Mouse (Mus musculus) hindbrain, embryonic 11.5 days (tissue): ENCODE measurements around the gene Dcst2. TPM values are rescaled to one million over a fixed set of nuclear protein-coding genes. Genes with fewer than 3 reads are reported as not detected.
A peak's percentile ranks its signal among the peaks of the same experiment; 100 is the strongest.

Source experiments
- ATAC-seq: fragments of 200-750 bp; cut with Nextera tagmentation; 2 replicates; pipeline ENCODE4 v1.8.0; 2017; ENCODE audit warnings: mild to moderate bottlenecking, moderate TSS enrichment, moderate library complexity; ENCODE audit not compliant: low FRiP score
- DNase-seq: peaks from one replicate; pipeline ENCODE4 v3.0.0-alpha.2; 2015; ENCODE audit warnings: low spot score
- H3K27ac ChIP-seq: fragments of 300-500 bp; sonication (generic); 2 replicates; pipeline ENCODE4 v1.5.1; 2014; ENCODE audit warnings: mild to moderate bottlenecking, low read depth, low read length
- H3K27me3 ChIP-seq: fragments of 300-500 bp; sonication (generic); 2 replicates; pipeline ENCODE4 v1.6.1; 2014; ENCODE audit warnings: mild to moderate bottlenecking, low read length, moderate library complexity, mixed read lengths; ENCODE audit not compliant: control insufficient read depth, insufficient read depth
- H3K36me3 ChIP-seq: fragments of 300-500 bp; sonication (generic); 2 replicates; pipeline ENCODE4 v1.6.1; 2014; ENCODE audit warnings: mild to moderate bottlenecking, low read length, moderate library complexity, mixed read lengths; ENCODE audit not compliant: control insufficient read depth, insufficient read depth
- H3K4me1 ChIP-seq: fragments of 300-500 bp; sonication (generic); replicated peaks from 2 replicates; pipeline ENCODE4 v1.6.1; 2014; ENCODE audit warnings: low read length, mixed read lengths; ENCODE audit not compliant: control insufficient read depth, insufficient read depth
- H3K4me2 ChIP-seq: fragments of 300-500 bp; sonication (generic); replicated peaks from 2 replicates; pipeline ENCODE4 v1.6.1; 2014; ENCODE audit warnings: mild to moderate bottlenecking, low read depth, low read length
- H3K4me3 ChIP-seq: fragments of 300-500 bp; sonication (generic); 2 replicates; pipeline ENCODE4 v1.5.1; 2014; ENCODE audit warnings: low read depth, low read length
- H3K9ac ChIP-seq: fragments of 300-500 bp; sonication (generic); 2 replicates; pipeline ENCODE4 v1.6.1; 2014; ENCODE audit warnings: low read depth, low read length
- H3K9me3 ChIP-seq: fragments of 300-500 bp; sonication (generic); 2 replicates; pipeline ENCODE4 v1.6.1; 2016; ENCODE audit warnings: low read length; ENCODE audit not compliant: control insufficient read depth
- WGBS: fragments of 180-500 bp; shearing (Covaris S2); extraction: QIAGEN DNeasy Blood & Tissue Kit; methylation state at CpG from one replicate; pipeline ENCODE4 v1.1.7; 2014; 5-methylcytosine and 5-hydroxymethylcytosine counted together
- polyA plus RNA-seq: library from polyadenylated mRNA; unstranded; fragments of >200 nt; fragmentation: Nextera tagmentation; extraction: Ambion mirVana; gene quantifications from 2 replicates; pipeline ENCODE4 v1.2.1, GENCODE M21; 2014

Gene Dcst2
- polyA plus RNA-seq, 1 experiment from 2014 or later = 0.14 TPM

DNA sequence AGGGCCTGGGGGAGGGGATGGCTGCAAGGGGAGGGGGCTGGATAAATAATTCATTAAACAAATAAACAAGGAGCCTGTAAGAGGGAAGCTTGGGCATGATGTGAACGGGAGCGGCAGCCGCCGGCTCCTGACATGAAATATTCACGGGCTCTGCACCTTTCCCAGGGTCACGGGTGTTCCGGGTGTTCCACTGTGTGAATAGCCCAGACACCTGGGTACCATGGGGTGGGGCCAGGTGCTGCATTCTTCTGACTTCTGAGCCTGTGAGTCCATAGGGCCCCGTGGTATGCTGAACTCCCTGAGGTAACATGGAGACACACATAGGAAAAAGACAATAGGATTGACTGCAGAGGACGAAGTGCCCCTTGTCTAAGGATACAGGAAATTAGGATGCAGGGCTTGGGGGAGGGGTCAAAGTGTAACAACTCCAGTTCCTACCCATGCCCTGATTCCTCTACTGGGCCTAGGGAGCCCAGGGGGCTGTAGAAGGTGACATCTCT, 34.4 kb upstream of the Dcst2 start:
- Histone ChIP-seq H3K9ac (no peak overlapping the region), H3K4me2 (no peak overlapping the region), H3K27ac (peak overlapping the region; percentile 49), H3K36me3 (no peaks in the 10 kb centered on the region), H3K4me1 (peaks cover 12% of the 10 kb centered on the region), H3K27me3 (no peaks in the 10 kb centered on the region; the same call in none of the 2 replicates), H3K4me3 (no peak overlapping the region), H3K9me3 (no peaks in the 10 kb centered on the region)
- peak; percentile 8; the same call in 1 of the 2 replicates for ATAC-seq
- peak; percentile 22 for DNase-seq
- WGBS = 48% methylated on average over 9 of the region's 9 CpGs

DNA sequence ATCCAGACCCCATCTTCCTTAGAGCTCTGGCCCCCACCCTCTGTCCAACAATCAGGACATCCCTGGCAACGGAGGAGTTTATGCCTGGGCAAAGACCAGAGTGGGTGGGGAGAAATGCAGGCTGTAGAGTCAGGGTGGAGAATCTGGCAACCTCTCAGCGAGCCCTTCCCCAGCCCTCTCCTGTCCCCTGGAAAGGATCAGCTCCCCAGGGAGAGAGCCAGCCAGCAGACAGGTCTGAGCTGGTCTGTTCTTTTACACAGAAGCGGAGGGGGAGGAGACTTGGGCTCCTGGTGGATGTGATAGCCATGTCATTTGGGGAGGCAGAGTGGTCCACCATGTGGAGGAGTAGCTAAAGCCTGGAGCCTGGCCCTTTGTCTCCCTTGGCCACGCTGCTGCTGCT, 33.2 kb upstream of the Dcst2 start:
- Histone ChIP-seq H3K36me3 (no peaks in the 10 kb centered on the region), H3K27me3 (no peaks in the 10 kb centered on the region; the same call in 1 of the 2 replicates), H3K9me3 (no peaks in the 10 kb centered on the region), H3K27ac (no peak overlapping the region), H3K9ac (no peak overlapping the region), H3K4me2 (no peak overlapping the region), H3K4me3 (no peak overlapping the region), H3K4me1 (peaks cover 17% of the 10 kb centered on the region)
- 20% methylated on average over 4 of the region's 4 CpGs for WGBS
- DNase-seq (no peak), ATAC-seq (no peak)

DNA sequence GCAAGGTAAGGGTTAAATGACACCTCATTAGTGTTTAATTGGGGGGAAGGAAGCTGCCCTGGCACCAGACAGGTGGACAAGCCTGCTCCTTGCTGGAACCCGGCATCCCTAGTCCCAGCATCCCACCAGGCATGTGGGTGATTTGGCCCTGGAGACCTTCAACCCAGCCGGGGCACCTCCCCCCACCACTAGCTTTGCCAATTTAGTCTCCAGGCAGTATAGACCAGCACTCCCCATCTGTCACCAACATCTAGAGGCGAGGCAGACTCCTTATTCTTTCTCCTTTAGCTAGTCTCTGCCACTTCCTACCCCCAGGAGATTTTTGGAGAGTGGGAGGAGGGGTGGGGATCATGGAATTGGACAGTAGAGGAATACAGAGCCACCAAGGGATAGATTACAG, 31.4 kb upstream of the Dcst2 start:
- peak overlapping the region; percentile 5; the same call in 1 of the 2 replicates for H3K4me2 ChIP-seq
- no peaks in the 10 kb centered on the region for H3K27me3 ChIP-seq
- 50% methylated on average over 3 of the region's 3 CpGs for WGBS
- DNase-seq = no peak
- no peak overlapping the region for H3K4me3 ChIP-seq
- H3K27ac ChIP-seq = no peak overlapping the region
- H3K4me1 ChIP-seq = peaks cover 17% of the 10 kb centered on the region
- H3K36me3 ChIP-seq = 0 out of 2 replicates have a peak, but pooled peaks cover 6% of the 10 kb centered on the region
- H3K9me3 ChIP-seq = no peaks in the 10 kb centered on the region
- ATAC-seq = no peak
- no peak overlapping the region for H3K9ac ChIP-seq

DNA sequence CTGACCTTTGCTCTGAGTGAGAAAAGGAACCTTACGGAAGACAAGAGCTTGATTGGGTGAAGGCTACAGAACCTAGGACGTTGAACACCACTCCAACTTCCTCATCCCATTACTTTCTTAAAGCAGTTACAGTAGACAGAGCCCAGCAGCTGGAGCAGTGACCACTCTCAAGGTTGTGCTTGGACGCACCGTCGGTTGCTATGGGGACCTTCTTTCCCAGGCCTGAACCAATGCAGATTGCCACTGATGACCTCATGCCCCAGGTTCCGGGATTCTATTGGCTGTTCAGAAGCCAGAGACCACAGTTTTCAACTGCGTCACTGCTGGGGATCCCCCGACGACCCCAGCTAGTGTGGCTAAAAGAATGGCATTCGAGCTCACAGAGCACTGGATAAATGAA, 30.8 kb upstream of the Dcst2 start:
- Histone ChIP-seq H3K4me2 (no peak overlapping the region), H3K4me1 (peaks cover 17% of the 10 kb centered on the region), H3K9me3 (no peaks in the 10 kb centered on the region), H3K36me3 (0 out of 2 replicates have a peak, but pooled peaks cover 6% of the 10 kb centered on the region), H3K9ac (no peak overlapping the region), H3K27me3 (no peaks in the 10 kb centered on the region), H3K27ac (no peak overlapping the region), H3K4me3 (no peak overlapping the region)
- DNase-seq = peak; percentile 63
- peak; percentile 54 for ATAC-seq
- WGBS = 16% methylated on average over 10 of the region's 10 CpGs

DNA sequence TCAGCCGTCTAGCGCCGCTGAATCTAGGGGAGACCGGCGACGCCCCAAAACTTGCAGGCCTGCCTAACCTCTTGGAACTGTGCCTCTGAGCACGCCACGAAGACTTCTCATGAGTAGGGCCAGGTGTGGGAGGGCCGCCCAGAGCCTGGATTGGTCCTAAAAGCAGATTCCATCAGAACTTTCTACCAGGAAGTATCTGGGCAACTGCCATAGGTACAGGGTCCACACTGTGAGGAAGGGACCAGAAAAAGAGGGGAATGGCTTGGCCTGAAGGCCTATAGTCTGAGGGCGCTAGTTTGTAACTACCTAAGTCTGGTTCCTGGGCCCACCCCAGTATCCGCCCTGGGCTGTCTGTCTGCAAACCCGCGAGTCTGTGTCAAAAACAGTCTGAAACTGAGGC, 30.2 kb upstream of the Dcst2 start:
- Histone ChIP-seq H3K4me3 (no peak overlapping the region), H3K27me3 (no peaks in the 10 kb centered on the region), H3K4me2 (no peak overlapping the region), H3K27ac (no peak overlapping the region), H3K4me1 (peaks cover 20% of the 10 kb centered on the region), H3K9ac (no peak overlapping the region), H3K9me3 (no peaks in the 10 kb centered on the region), H3K36me3 (0 out of 2 replicates have a peak, but pooled peaks cover 6% of the 10 kb centered on the region)
- no peak for ATAC-seq
- 74% methylated on average over 13 of the region's 13 CpGs for WGBS
- no peak for DNase-seq

DNA sequence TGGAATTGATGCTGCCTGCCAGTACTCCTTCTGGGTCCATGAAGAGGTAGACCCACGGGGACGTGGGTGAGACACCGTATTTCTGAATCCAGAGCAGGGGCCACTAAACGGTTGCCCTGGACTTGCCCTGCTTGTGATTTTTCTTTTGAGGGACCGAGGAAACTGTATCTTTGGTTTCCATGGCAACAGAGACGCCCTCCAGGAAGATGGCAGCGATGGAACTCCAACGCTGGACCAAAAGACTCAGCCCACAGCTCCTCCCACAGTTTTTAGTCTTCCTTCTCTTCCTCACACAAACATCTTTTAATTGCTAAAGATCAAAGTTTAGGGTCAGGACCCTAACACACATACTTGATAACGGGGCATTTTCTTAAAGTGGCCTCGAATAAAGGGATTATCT, 29.8 kb upstream of the Dcst2 start:
- ATAC-seq = no peak
- 0 out of 2 replicates have a peak, but pooled peaks cover 6% of the 10 kb centered on the region for H3K36me3 ChIP-seq
- WGBS = 40% methylated on average over 10 of the region's 10 CpGs
- H3K4me3 ChIP-seq = no peak overlapping the region
- H3K9ac ChIP-seq = no peak overlapping the region
- H3K9me3 ChIP-seq = no peaks in the 10 kb centered on the region
- H3K4me2 ChIP-seq = no peak overlapping the region
- no peaks in the 10 kb centered on the region for H3K27me3 ChIP-seq
- H3K4me1 ChIP-seq = peaks cover 18% of the 10 kb centered on the region
- no peak overlapping the region for H3K27ac ChIP-seq
- DNase-seq = peak; percentile 35

DNA sequence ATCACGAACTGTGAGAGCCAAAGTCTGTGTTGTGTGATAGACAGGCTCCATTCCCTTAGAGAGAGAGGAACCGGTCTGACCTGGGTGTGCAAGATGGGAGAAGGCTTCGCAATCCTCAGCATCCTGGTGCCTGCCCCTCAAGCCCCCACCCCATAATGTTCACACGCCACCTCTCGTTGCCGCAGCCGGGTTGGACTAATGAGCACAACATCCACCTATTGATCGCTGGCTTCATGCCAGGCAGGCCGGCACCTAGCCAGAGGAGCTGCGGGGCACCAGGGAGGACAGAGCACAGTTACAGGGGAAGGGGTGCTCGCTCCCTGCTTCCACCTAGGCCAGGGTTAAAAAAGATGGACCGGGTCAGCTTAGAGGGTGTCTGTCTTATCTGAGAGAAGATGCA, 29.3 kb upstream of the Dcst2 start:
- H3K27me3 ChIP-seq = no peaks in the 10 kb centered on the region
- H3K36me3 ChIP-seq = 0 out of 2 replicates have a peak, but pooled peaks cover 6% of the 10 kb centered on the region
- H3K4me1 ChIP-seq = peaks cover 18% of the 10 kb centered on the region
- H3K9ac ChIP-seq = no peak overlapping the region
- ATAC-seq (no peak), DNase-seq (no peak)
- no peak overlapping the region for H3K27ac ChIP-seq
- H3K4me2 ChIP-seq = no peak overlapping the region
- H3K4me3 ChIP-seq = no peak overlapping the region
- H3K9me3 ChIP-seq = no peaks in the 10 kb centered on the region
- 62% methylated on average over 12 of the region's 12 CpGs for WGBS

DNA sequence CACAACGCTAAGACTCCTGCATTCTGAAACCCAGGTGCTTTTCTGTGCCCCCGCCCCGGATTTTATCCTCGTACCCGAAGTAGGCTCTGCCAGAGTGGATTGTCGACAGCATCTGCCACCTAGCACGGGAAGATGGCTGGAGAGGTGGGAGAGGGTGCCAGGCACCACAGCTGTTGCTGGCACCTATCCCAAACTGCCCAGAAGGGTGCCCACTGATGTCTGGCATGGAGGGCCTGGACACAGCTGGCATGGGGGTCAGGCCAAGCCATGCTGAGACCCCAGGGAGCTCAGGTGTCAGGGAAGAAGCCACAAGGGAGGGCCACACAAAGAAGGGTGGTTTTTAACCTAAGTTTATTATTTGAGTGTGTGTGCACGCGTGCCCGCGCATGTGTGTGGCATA, 28.7 kb upstream of the Dcst2 start:
- Histone ChIP-seq H3K9me3 (no peaks in the 10 kb centered on the region), H3K27ac (no peak overlapping the region), H3K27me3 (no peaks in the 10 kb centered on the region), H3K4me1 (peaks cover 18% of the 10 kb centered on the region), H3K9ac (no peak overlapping the region), H3K36me3 (0 out of 2 replicates have a peak, but pooled peaks cover 6% of the 10 kb centered on the region), H3K4me2 (no peak overlapping the region), H3K4me3 (no peak overlapping the region)
- DNase-seq = no peak
- WGBS = 75% methylated on average over 11 of the region's 11 CpGs
- no peak for ATAC-seq

DNA sequence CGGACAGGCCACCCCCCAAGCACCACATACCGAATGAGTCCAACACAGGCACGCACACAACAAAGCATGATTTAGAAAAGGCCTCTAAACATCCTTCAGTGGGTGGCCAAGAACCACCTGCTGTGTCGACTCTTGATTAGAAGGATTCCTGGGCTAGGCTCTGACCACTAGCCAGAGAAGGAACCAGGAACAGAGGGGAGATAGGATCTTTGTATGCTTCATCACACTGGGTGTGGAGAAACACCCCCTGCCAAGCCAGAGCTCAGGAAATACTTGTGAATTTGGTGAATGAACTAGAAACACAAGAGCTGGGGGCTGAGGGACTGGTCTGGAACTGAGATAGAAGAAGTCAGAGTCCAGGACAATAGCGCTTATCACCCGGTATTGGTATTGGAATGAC, 25.2 kb upstream of the Dcst2 start:
- Histone ChIP-seq H3K27me3 (no peaks in the 10 kb centered on the region), H3K9ac (peak overlapping the region; percentile 87), H3K4me3 (peak overlapping the region; percentile 76), H3K4me2 (peak overlapping the region; percentile 66), H3K9me3 (no peaks in the 10 kb centered on the region), H3K4me1 (peaks cover 15% of the 10 kb centered on the region), H3K36me3 (0 out of 2 replicates have a peak, but pooled peaks cover 6% of the 10 kb centered on the region), H3K27ac (no peak overlapping the region)
- WGBS = 7% methylated on average over 6 of the region's 6 CpGs
- DNase-seq (peak; percentile 20), ATAC-seq (no peak)
